Mouse (Mus musculus) lung, postnatal 0 days (tissue): ENCODE data around the gene Rprd1b. TPM values are rescaled to one million over a fixed set of nuclear protein-coding genes. Genes with fewer than 3 reads are reported as not detected.
A peak's percentile ranks its signal among the peaks of the same experiment; 100 is the strongest.

Experiments
- ATAC-seq: fragments of 200-750 bp; cut with Nextera tagmentation; 2 replicates; pipeline ENCODE4 v1.8.0; 2017; ENCODE audit warnings: moderate library complexity
- DNase-seq: peaks from one replicate; pipeline ENCODE4 v3.0.0-alpha.2; 2016; ENCODE audit warnings: low spot score
- H3K27ac ChIP-seq: fragments of 300-500 bp; sonication (generic); 2 replicates; pipeline ENCODE4 v1.5.1; 2014; ENCODE audit warnings: antibody characterized with exemption, mild to moderate bottlenecking, low read length, mixed read lengths
- H3K27me3 ChIP-seq: fragments of 300-500 bp; sonication (generic); replicated peaks from 2 replicates; pipeline ENCODE4 v1.6.1; 2014; ENCODE audit warnings: low read length, mixed read lengths; ENCODE audit not compliant: insufficient read depth
- H3K36me3 ChIP-seq: fragments of 300-500 bp; sonication (generic); 2 replicates; pipeline ENCODE4 v1.6.1; 2014; ENCODE audit warnings: low read length, mixed read lengths; ENCODE audit not compliant: insufficient read depth
- H3K4me1 ChIP-seq: fragments of 300-500 bp; sonication (generic); 2 replicates; pipeline ENCODE4 v1.6.1; 2014; ENCODE audit warnings: antibody characterized with exemption, low read depth, low read length, mixed read lengths; ENCODE audit not compliant: insufficient read depth
- H3K4me2 ChIP-seq: fragments of 300-500 bp; sonication (generic); replicated peaks from 2 replicates; pipeline ENCODE4 v1.6.1; 2014; ENCODE audit warnings: low read depth, mild to moderate bottlenecking, low read length, moderate library complexity, mixed read lengths
- H3K4me3 ChIP-seq: fragments of 300-500 bp; sonication (generic); 2 replicates; pipeline ENCODE4 v1.5.1; 2014; ENCODE audit warnings: low read depth, low read length
- H3K9ac ChIP-seq: fragments of 300-500 bp; sonication (generic); replicated peaks from 2 replicates; pipeline ENCODE4 v1.6.1; 2014; ENCODE audit warnings: low read depth, mild to moderate bottlenecking
- H3K9me3 ChIP-seq: fragments of 300-500 bp; sonication (generic); 2 replicates; pipeline ENCODE4 v1.6.1; 2016; ENCODE audit warnings: low read length, mixed read lengths
- CTCF ChIP-seq: IDR thresholded peaks from 2 replicates; pipeline ENCODE4 v1.5.1; 2016; ENCODE audit warnings: antibody characterized with exemption, mild to moderate bottlenecking
- EP300 ChIP-seq: IDR thresholded peaks from 2 replicates; pipeline ENCODE4 v1.6.1; 2016; ENCODE audit warnings: antibody characterized with exemption, mild to moderate bottlenecking, control low read depth
- WGBS: fragments of 180-500 bp; shearing (Covaris S2); extraction: QIAGEN DNeasy Blood & Tissue Kit; methylation state at CpG from one replicate; pipeline ENCODE4 v1.1.7; 2014; 5-methylcytosine and 5-hydroxymethylcytosine counted together
- polyA plus RNA-seq: library from polyadenylated mRNA; unstranded; fragments of >200 nt; fragmentation: Nextera tagmentation; extraction: Ambion mirVana; gene quantifications from 2 replicates; pipeline ENCODE4 v1.2.1, GENCODE M21; 2015

The Rprd1b gene
- polyA plus RNA-seq, 1 experiment from 2014 or later, result 23.8 TPM

- Histone ChIP-seq H3K9me3 (no peaks in the 10 kb centered on the region), H3K27ac (no peak overlapping the region), H3K9ac (no peak overlapping the region), H3K27me3 (no peaks in the 10 kb centered on the region), H3K4me2 (no peak overlapping the region), H3K36me3 (no peaks in the 10 kb centered on the region), H3K4me3 (no peak overlapping the region), H3K4me1 (peaks cover 12% of the 10 kb centered on the region)
- ATAC-seq (no peak), DNase-seq (no peak)
- 79% methylated on average over 8 of the region's 8 CpGs for WGBS
- TF ChIP-seq EP300, result no peak
- no peak for TF ChIP-seq CTCF
These were observed 129.4 kb downstream of the Rprd1b start for GRCm38 (mm10) chr2:158157654-158158053.

DNA sequence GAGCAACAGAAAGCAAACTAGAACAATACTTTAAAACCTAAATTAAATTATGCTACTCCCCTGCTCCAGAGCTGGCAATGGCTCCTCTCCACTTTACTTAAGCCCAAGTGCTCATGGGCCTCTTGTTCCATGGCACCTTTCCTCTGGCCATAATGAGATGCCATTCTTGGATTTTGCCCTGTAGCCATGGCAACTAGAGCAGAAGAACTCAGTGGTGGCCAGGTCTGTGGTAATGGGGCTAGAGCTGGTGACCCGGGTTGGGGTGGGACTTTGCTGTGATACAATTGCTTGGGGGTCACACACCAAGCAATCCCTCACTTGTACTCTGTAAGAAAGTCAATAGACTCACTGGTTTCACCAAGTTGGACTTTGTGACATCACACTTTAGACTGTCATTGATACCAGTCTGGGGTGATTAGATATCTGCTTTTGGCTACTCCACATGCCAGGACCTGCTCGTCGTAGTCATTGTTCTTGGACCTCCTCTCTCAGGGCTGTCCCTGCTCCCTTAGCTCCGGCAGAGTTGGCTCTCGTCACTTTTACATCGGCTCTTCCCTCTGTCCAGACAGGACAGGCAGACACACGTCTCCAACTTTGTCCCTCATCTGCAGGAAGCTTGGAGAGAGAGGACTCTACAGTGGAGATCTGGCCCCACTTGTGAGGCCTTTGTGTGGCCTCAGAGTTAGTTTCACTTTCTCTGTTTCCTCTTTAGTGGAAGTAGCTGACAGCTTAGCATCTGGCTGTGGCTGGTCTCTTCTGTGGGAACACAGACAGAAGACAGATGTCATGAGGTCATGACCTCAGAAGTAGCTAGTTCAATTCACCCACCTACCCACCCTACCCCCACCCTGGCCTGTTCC, 131.3 kb downstream of the Rprd1b start:
- no peaks in the 10 kb centered on the region for H3K9me3 ChIP-seq
- ATAC-seq (peak; percentile 67), DNase-seq (peak; percentile 78)
- TF ChIP-seq CTCF (no peak), EP300 (no peak)
- H3K36me3 ChIP-seq, result no peaks in the 10 kb centered on the region
- H3K4me3 ChIP-seq, result no peak overlapping the region
- peaks cover 9% of the 10 kb centered on the region for H3K4me1 ChIP-seq
- no peak overlapping the region for H3K9ac ChIP-seq
- peak overlapping the region; percentile 36 for H3K4me2 ChIP-seq
- H3K27ac ChIP-seq, result peak overlapping the region; percentile 79
- WGBS, result 15% methylated on average over 7 of the region's 7 CpGs
- no peaks in the 10 kb centered on the region for H3K27me3 ChIP-seq

DNA sequence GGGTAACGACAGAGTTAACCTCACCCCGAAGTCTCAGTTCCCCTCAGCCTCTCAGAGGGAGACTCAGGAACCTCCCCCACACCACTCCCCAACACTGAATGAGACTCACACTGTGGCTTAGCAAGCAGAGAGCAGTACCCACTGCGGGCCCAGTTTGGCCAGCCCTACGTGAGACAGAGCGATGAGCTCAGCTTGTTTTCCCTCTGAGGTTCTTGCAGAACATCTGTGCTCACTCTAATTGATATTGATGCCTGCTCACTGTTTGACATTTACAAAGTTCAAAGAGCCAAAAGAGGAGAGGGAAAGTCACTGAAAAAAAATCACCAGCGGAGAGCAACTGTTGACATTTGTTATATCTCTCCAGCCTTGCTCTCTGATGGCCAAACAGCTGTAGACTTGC, 133.5 kb downstream of the Rprd1b start:
- Histone ChIP-seq H3K36me3 (no peaks in the 10 kb centered on the region), H3K4me1 (peaks cover 9% of the 10 kb centered on the region), H3K27me3 (no peaks in the 10 kb centered on the region), H3K4me3 (no peak overlapping the region), H3K9ac (no peak overlapping the region), H3K27ac (peak overlapping the region; percentile 66), H3K4me2 (no peak overlapping the region), H3K9me3 (no peaks in the 10 kb centered on the region)
- peak; percentile 53; the same call in 1 of the 2 replicates for TF ChIP-seq EP300
- TF ChIP-seq CTCF, result no peak
- 58% methylated on average over 6 of the region's 6 CpGs for WGBS
- ATAC-seq (peak; percentile 81), DNase-seq (peak; percentile 87)

GRCm38 (mm10) chr2:158163034-158163433, 134.7 kb downstream of the Rprd1b start:
- 51% methylated on average over 6 of the region's 6 CpGs for WGBS
- no peak overlapping the region for H3K4me3 ChIP-seq
- no peaks in the 10 kb centered on the region for H3K36me3 ChIP-seq
- peaks cover 16% of the 10 kb centered on the region for H3K4me1 ChIP-seq
- no peak overlapping the region for H3K27ac ChIP-seq
- DNase-seq (no peak), ATAC-seq (no peak)
- no peak overlapping the region for H3K9ac ChIP-seq
- no peaks in the 10 kb centered on the region for H3K9me3 ChIP-seq
- TF ChIP-seq EP300 (no peak), CTCF (no peak)
- no peaks in the 10 kb centered on the region for H3K27me3 ChIP-seq
- H3K4me2 ChIP-seq, result no peak overlapping the region

DNA sequence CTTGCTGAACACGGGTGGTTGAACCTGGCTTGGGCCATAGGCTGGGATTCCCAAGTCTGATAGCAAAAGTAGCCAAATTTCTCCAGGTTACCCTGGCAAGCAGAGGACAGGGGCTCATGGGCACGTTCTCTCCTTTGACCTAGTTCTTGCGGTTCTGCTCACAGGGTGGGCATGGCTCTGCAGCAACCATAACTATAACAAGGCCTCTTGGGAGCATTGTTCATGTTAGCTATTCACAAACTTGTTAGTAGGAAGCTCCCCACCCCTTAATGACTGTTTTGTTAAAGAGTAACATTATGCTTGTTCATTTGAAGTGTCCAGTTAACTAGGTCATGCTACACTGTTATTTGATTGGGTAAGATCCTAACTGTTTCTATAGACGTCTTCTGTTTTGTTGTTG, 137.5 kb downstream of the Rprd1b start:
- Histone ChIP-seq H3K4me2 (no peak overlapping the region), H3K9ac (no peak overlapping the region), H3K4me1 (peaks cover 8% of the 10 kb centered on the region), H3K9me3 (no peaks in the 10 kb centered on the region), H3K27me3 (no peaks in the 10 kb centered on the region), H3K4me3 (no peak overlapping the region), H3K27ac (no peak overlapping the region), H3K36me3 (no peaks in the 10 kb centered on the region)
- no peak for TF ChIP-seq EP300
- no peak for TF ChIP-seq CTCF
- 84% methylated on average over 4 of the region's 4 CpGs for WGBS
- no peak for ATAC-seq
- no peak for DNase-seq

DNA sequence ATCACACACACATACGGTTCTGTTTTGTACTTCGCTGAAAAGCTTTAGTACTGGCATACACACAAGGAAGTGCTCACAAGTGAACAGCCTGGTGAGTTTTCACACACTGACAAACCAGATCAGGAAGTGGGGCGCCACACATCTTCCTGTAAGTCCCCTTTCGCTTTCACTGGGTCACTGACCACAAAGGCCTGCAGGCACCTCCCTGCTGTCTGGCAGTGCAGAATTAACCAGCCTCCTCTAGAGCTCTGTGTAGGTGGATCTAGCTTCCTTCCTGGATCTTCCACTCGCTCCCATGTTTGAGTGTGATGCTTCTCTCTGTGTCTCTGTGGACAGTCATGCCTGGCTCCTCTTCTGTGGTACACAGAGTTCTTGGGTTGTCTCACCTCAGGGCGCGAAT, 138.3 kb downstream of the Rprd1b start:
- H3K9ac ChIP-seq, result no peak overlapping the region
- no peaks in the 10 kb centered on the region for H3K27me3 ChIP-seq
- WGBS, result 69% methylated on average over 7 of the region's 7 CpGs
- TF ChIP-seq EP300 (peak; percentile 67), CTCF (no peak)
- no peaks in the 10 kb centered on the region for H3K36me3 ChIP-seq
- H3K4me2 ChIP-seq, result no peak overlapping the region
- peak overlapping the region; percentile 49; the same call in 1 of the 2 replicates for H3K27ac ChIP-seq
- H3K4me1 ChIP-seq, result peaks cover 7% of the 10 kb centered on the region; the same call in 1 of the 2 replicates
- no peak overlapping the region for H3K4me3 ChIP-seq
- no peaks in the 10 kb centered on the region for H3K9me3 ChIP-seq
- ATAC-seq (no peak), DNase-seq (peak; percentile 65)
